Mouse (Mus musculus): Measurements from ENCODE around the gene Ruvbl2. TPM values are rescaled to one million over a fixed set of nuclear protein-coding genes. Genes with fewer than 3 reads are reported as not detected.

The Ruvbl2 gene
- polyA plus RNA-seq, 1 experiment from 2014 or later, result 132 TPM

DNA sequence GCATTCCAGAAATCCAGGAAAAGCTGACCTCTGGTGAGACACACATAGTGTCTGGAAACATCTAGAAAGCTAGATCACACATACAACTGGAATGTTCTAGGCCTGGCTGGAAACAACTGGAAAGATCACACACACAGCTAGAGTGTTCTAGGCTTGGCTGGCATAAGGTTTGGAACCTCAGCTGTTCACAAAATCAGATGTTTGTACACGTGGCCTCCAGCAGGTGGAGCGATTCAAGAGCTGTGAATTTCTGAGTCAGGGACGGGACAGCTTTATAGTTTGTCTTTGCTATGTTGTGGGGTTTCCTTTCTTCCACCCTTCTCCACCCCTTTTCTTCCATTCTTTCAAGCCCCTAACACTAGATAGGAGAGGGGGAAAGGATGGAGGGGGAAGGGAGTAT, 39.1 kb upstream of the Ruvbl2 start:
- Histone ChIP-seq H3K36me3 (ENCODE audit: control insufficient read depth, insufficient read depth, low read length) (no peaks in the 10 kb centered on the region), H3K4me3 (ENCODE audit: low read depth, low read length) (no peak overlapping the region), H3K27ac (ENCODE audit: low read length) (no peak overlapping the region), H3K9me3 (ENCODE audit: control insufficient read depth, low read depth, low read length) (no peaks in the 10 kb centered on the region), H3K9ac (replicated peaks; ENCODE audit: low read depth, low read length) (no peak overlapping the region), H3K4me2 (replicated peaks; ENCODE audit: low read depth, low read length) (no peak overlapping the region), H3K27me3 (ENCODE audit: control insufficient read depth, insufficient read depth, low read length) (no peaks in the 10 kb centered on the region), H3K4me1 (ENCODE audit: control insufficient read depth, insufficient read depth, low read length) (no peaks in the 10 kb centered on the region)
- no peak for ATAC-seq (ENCODE audit: insufficient number of reproducible peaks, insufficient read depth, low FRiP score, low read depth)
- WGBS, result 8% methylated on average over 3 of the region's 3 CpGs

DNA sequence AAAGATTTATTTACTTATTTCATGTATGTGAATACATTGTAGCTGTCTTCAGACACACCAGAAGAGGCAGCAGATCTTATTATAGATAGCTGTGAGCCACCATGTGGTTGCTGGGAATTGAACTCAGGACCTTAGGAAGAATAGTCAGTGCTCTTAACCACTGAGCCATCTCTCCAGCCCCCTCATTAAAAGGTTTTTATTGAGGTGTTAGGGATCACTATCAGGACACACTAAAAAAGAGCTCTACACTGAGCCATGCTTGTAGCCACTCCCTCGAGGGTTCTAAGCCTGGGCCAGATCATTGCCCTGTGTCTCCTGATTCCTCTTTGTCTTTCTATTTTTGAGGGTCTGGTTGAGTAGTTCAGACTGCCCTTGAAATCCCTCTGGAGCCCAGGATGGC, 38.6 kb upstream of the Ruvbl2 start:
- no peaks in the 10 kb centered on the region for H3K27me3 ChIP-seq (ENCODE audit: control insufficient read depth, insufficient read depth, low read length)
- H3K9me3 ChIP-seq (ENCODE audit: control insufficient read depth, low read depth, low read length), result no peaks in the 10 kb centered on the region
- no peak overlapping the region for H3K4me3 ChIP-seq (ENCODE audit: low read depth, low read length)
- no peaks in the 10 kb centered on the region for H3K36me3 ChIP-seq (ENCODE audit: control insufficient read depth, insufficient read depth, low read length)
- H3K27ac ChIP-seq (ENCODE audit: low read length), result no peak overlapping the region
- no peaks in the 10 kb centered on the region for H3K4me1 ChIP-seq (ENCODE audit: control insufficient read depth, insufficient read depth, low read length)
- H3K4me2 ChIP-seq (replicated peaks; ENCODE audit: low read depth, low read length), result no peak overlapping the region
- 50% methylated on average over 1 of the region's 1 CpGs for WGBS
- ATAC-seq (ENCODE audit: insufficient number of reproducible peaks, insufficient read depth, low FRiP score, low read depth), result no peak
- no peak overlapping the region for H3K9ac ChIP-seq (replicated peaks; ENCODE audit: low read depth, low read length)

DNA sequence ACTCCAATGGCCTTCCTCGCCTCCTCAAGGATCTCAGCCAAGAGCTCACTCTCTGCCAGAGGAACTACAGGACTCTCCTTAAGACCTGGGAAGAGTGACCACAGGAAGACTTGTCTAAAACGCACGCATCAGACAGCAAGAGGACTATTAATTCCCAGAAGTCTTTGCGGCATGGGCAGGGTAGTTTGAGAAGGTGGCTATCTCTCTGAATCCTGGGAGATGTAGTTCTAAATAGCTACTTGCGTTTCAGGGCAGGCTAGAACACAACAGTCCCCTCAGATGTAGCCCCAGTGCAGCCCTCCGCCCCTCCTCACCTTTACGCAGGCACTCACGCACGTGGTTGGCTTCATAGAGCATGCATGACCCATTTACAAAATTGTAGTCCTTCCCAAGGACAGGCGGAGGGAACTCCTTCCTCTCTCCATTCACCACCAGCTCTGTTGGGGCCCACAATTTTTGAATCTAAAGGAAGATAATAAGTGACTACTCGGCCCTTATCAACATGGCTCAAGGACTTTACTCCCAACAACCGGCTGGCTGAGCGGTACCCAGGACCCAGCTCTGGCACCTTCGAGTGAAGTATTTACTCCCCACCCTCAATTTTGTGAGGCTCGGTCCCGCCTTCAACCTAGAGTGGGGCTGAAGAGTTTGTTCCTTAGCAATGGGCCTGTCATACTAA, 37.5 kb upstream of the Ruvbl2 start:
- peak; percentile 46; the same call in 1 of the 2 replicates for ATAC-seq (ENCODE audit: insufficient number of reproducible peaks, insufficient read depth, low FRiP score, low read depth)
- H3K9ac ChIP-seq (replicated peaks; ENCODE audit: low read depth, low read length), result no peak overlapping the region

DNA sequence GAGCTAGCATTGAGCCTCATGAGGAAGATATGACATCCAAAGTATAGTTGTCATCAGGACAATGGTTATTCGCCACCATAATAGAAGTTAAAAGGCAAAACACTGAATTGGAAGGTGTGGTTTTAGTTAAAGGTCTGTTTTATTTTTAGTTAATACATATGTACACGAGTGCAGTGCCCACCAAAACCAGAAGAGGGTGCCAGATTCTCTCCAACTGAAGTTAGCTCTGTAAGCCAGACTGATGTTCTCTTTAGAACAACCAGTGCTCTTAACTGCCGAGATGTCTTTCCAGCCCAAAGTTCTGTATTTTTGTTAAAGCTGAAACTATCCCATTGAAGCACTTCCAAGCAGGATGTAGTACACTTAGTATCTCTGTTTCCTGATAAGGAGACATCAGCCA, 33.0 kb upstream of the Ruvbl2 start:
- H3K27me3 ChIP-seq (ENCODE audit: control insufficient read depth, insufficient read depth, low read length), result no peaks in the 10 kb centered on the region
- no peak overlapping the region for H3K4me3 ChIP-seq (ENCODE audit: low read depth, low read length)
- 0 out of 2 replicates have a peak, but pooled peaks cover 4% of the 10 kb centered on the region for H3K4me1 ChIP-seq (ENCODE audit: control insufficient read depth, insufficient read depth, low read length)
- H3K9ac ChIP-seq (replicated peaks; ENCODE audit: low read depth, low read length), result no peak overlapping the region
- 10% methylated on average over 3 of the region's 3 CpGs for WGBS
- no peaks in the 10 kb centered on the region for H3K36me3 ChIP-seq (ENCODE audit: control insufficient read depth, insufficient read depth, low read length)
- H3K9me3 ChIP-seq (ENCODE audit: control insufficient read depth, low read depth, low read length), result no peaks in the 10 kb centered on the region
- H3K27ac ChIP-seq (ENCODE audit: low read length), result no peak overlapping the region
- ATAC-seq (ENCODE audit: insufficient number of reproducible peaks, insufficient read depth, low FRiP score, low read depth), result no peak
- H3K4me2 ChIP-seq (replicated peaks; ENCODE audit: low read depth, low read length), result no peak overlapping the region

More for the DNA sequence above, 37.5 kb upstream of the Ruvbl2 start:
- Histone ChIP-seq H3K4me1 (ENCODE audit: control insufficient read depth, insufficient read depth, low read length) (no peaks in the 10 kb centered on the region), H3K36me3 (ENCODE audit: control insufficient read depth, insufficient read depth, low read length) (no peaks in the 10 kb centered on the region), H3K4me2 (replicated peaks; ENCODE audit: low read depth, low read length) (peak overlapping the region; percentile 19; the same call in 1 of the 2 replicates), H3K27me3 (ENCODE audit: control insufficient read depth, insufficient read depth, low read length) (no peaks in the 10 kb centered on the region), H3K9me3 (ENCODE audit: control insufficient read depth, low read depth, low read length) (no peaks in the 10 kb centered on the region), H3K27ac (ENCODE audit: low read length) (no peak overlapping the region), H3K4me3 (ENCODE audit: low read depth, low read length) (no peak overlapping the region)
- 60% methylated on average over 16 of the region's 16 CpGs for WGBS

DNA sequence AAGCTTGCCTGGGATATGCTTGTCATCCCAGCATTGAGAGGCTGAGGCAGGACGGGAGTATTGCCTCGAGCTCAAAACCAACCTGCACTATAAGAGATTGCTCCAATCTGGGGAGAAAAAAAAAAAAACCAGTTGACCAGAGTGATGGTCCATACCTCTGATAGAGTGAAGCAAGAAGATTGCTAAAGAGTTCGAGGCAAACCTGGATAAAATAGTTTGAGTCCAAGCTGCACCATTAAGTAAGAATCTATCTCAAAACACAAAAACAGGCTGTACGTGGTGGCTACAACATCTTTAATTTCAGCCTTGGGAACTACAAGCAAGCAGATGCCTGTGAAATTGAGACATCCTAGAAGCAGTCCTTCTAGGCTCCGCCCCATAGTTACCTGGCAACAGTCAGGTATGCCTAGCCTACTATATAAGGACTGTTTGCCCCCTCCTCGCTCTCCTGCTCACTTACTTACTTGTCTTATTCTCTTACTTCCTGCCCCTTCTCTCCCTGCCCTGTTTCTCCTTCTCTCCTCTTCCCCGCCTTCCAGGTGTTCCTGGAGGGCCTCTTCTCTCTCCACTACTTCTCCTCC, 29.3 kb upstream of the Ruvbl2 start:
- Histone ChIP-seq H3K27ac (ENCODE audit: low read length) (no peak overlapping the region; the same call in 1 of the 2 replicates), H3K4me2 (replicated peaks; ENCODE audit: low read depth, low read length) (peak overlapping the region; percentile 61)
- ATAC-seq (ENCODE audit: insufficient number of reproducible peaks, insufficient read depth, low FRiP score, low read depth), result peak; percentile 20; the same call in 1 of the 2 replicates

DNA sequence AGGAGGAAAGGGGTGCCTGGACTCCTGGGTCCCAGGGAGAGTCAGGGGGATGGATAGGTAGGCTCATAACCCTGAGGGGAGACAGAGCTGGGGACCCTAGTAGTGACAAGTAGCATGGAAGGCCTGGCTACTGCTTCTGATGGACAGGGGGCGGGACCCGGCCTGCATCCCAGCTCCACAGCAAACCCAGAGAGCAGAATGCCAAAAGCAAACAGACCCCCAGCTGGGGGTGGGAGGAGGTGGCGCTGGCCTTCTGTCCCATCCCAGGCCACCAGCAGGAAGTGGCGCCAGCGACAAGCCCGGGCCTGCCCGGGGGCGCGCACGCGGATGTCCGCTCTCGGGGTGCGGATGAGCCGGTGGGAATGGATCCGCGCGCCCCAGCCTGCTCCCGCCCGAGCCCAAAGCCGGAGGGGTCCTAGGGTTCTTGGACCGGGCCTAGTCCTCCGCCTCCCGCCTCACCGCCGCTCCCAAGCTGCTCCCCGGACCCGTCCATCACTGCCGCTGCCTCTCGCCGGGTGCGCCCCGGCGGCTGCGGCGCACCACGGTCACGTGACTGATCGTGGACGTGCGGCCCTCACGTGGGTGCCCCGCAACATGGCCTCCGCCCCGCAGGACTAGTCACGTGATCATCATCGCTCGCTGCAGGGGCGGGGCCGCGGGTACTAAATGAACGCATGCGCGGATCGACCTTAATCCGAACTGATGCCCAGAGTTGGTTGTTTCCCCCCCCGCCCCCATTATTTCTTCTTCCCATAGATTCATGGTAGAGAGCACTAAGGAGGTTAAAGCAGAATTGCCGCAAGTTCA, 28.6 kb upstream of the Ruvbl2 start, which contains the start of gene Bax:
Bax (minus strand) TSS at position 616 of the 807 bp plus-strand sequence.
- Histone ChIP-seq H3K4me2 (replicated peaks; ENCODE audit: low read depth, low read length) (peak within 1 kb of the TSS; percentile 61), H3K9me3 (ENCODE audit: control insufficient read depth, low read depth, low read length) (no peaks in the 10 kb centered on the region), H3K9ac (replicated peaks; ENCODE audit: low read depth, low read length) (peak within 1 kb of the TSS; percentile 83), H3K27me3 (ENCODE audit: control insufficient read depth, insufficient read depth, low read length) (no peaks in the 10 kb centered on the region), H3K27ac (ENCODE audit: low read length) (peak within 1 kb of the TSS; percentile 2; the same call in 1 of the 2 replicates), H3K4me1 (ENCODE audit: control insufficient read depth, insufficient read depth, low read length) (0 out of 2 replicates have a peak, but pooled peaks cover 6% of the 10 kb centered on the region), H3K36me3 (ENCODE audit: control insufficient read depth, insufficient read depth, low read length) (peaks cover 16% of the 10 kb centered on the region; the same call in 1 of the 2 replicates), H3K4me3 (ENCODE audit: low read depth, low read length) (peak within 1 kb of the TSS; percentile 86)
- under 1% methylated on average over 58 of the region's 58 CpGs for WGBS
- peak; percentile 84 for ATAC-seq (ENCODE audit: insufficient number of reproducible peaks, insufficient read depth, low FRiP score, low read depth)

More for the DNA sequence above, 29.3 kb upstream of the Ruvbl2 start:
- H3K4me3 ChIP-seq (ENCODE audit: low read depth, low read length), result peak overlapping the region; percentile 86
- peaks cover 16% of the 10 kb centered on the region; the same call in 1 of the 2 replicates for H3K36me3 ChIP-seq (ENCODE audit: control insufficient read depth, insufficient read depth, low read length)
- no peaks in the 10 kb centered on the region for H3K27me3 ChIP-seq (ENCODE audit: control insufficient read depth, insufficient read depth, low read length)
- H3K9ac ChIP-seq (replicated peaks; ENCODE audit: low read depth, low read length), result peak overlapping the region; percentile 83; the same call in 1 of the 2 replicates
- H3K9me3 ChIP-seq (ENCODE audit: control insufficient read depth, low read depth, low read length), result no peaks in the 10 kb centered on the region
- H3K4me1 ChIP-seq (ENCODE audit: control insufficient read depth, insufficient read depth, low read length), result 0 out of 2 replicates have a peak, but pooled peaks cover 6% of the 10 kb centered on the region
- WGBS, result 26% methylated on average over 7 of the region's 7 CpGs

DNA sequence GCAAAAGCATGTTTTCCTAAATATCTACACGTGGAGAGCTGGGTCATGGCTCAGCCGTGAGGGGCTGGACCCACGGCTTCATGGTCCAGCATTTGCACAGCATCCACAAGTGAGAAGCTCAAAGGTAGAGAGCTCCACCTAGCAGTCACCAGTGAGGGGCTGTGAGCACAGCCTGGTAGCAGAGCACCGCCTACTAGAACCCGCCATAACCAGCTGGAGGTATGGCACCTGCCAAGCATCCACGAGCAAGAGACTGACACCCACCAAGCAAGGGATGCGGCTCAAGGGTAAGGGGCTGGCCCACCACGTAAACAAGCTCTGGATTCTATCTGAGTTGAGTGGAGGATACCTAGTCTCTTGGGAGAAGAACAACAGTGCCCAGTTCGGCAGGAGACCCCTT, 27.7 kb upstream of the Ruvbl2 start:
- Histone ChIP-seq H3K4me3 (ENCODE audit: low read depth, low read length) (peak overlapping the region; percentile 86; the same call in 1 of the 2 replicates), H3K27me3 (ENCODE audit: control insufficient read depth, insufficient read depth, low read length) (no peaks in the 10 kb centered on the region), H3K4me1 (ENCODE audit: control insufficient read depth, insufficient read depth, low read length) (peaks cover 13% of the 10 kb centered on the region), H3K9me3 (ENCODE audit: control insufficient read depth, low read depth, low read length) (no peaks in the 10 kb centered on the region), H3K36me3 (ENCODE audit: control insufficient read depth, insufficient read depth, low read length) (peaks cover 16% of the 10 kb centered on the region; the same call in 1 of the 2 replicates), H3K4me2 (replicated peaks; ENCODE audit: low read depth, low read length) (peak overlapping the region; percentile 61), H3K27ac (ENCODE audit: low read length) (no peak overlapping the region), H3K9ac (replicated peaks; ENCODE audit: low read depth, low read length) (no peak overlapping the region)
- no peak for ATAC-seq (ENCODE audit: insufficient number of reproducible peaks, insufficient read depth, low FRiP score, low read depth)
- 79% methylated on average over 9 of the region's 9 CpGs for WGBS

DNA sequence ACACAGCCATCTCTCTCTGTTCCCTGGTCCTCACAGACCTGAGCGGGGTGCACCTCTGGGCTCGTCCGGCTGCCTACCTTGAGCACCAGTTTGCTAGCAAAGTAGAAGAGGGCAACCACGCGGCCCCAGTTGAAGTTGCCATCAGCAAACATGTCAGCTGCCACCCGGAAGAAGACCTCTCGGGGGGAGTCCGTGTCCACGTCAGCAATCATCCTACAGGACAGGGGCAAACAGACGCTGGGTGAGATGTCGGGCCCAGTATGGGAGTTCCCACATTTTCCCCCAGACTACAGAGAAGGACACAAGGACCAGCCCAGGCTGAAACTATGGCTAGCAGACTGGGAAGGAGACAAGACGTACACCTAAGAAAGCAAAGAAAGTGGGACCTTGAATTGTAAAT, 27.2 kb upstream of the Ruvbl2 start:
- H3K4me1 ChIP-seq (ENCODE audit: control insufficient read depth, insufficient read depth, low read length), result peaks cover 17% of the 10 kb centered on the region
- no peak overlapping the region for H3K4me2 ChIP-seq (replicated peaks; ENCODE audit: low read depth, low read length)
- no peak overlapping the region for H3K9ac ChIP-seq (replicated peaks; ENCODE audit: low read depth, low read length)
- H3K27ac ChIP-seq (ENCODE audit: low read length), result no peak overlapping the region
- H3K4me3 ChIP-seq (ENCODE audit: low read depth, low read length), result no peak overlapping the region
- H3K9me3 ChIP-seq (ENCODE audit: control insufficient read depth, low read depth, low read length), result no peaks in the 10 kb centered on the region
- ATAC-seq (ENCODE audit: insufficient number of reproducible peaks, insufficient read depth, low FRiP score, low read depth), result no peak
- peaks cover 16% of the 10 kb centered on the region; the same call in 1 of the 2 replicates for H3K36me3 ChIP-seq (ENCODE audit: control insufficient read depth, insufficient read depth, low read length)
- H3K27me3 ChIP-seq (ENCODE audit: control insufficient read depth, insufficient read depth, low read length), result no peaks in the 10 kb centered on the region
- 92% methylated on average over 12 of the region's 12 CpGs for WGBS
